Mouse (Mus musculus) olfactory bulb, adult 2 months (tissue): Measurements from ENCODE around the gene Ttc6. TPM values are rescaled to one million over a fixed set of nuclear protein-coding genes. Genes with fewer than 3 reads are reported as not detected.

ENCODE experiments used
- H3K27ac ChIP-seq: fragments of 200-500 bp; 2 replicates; pipeline ENCODE4 v1.5.1; 2012; ENCODE audit warnings: low read depth, low read length; ENCODE audit not compliant: insufficient read depth
- H3K4me1 ChIP-seq: fragments of 200-500 bp; 2 replicates; pipeline ENCODE4 v1.6.1; 2012; ENCODE audit warnings: low read length; ENCODE audit not compliant: control insufficient read depth, insufficient read depth
- H3K4me3 ChIP-seq: fragments of 200-500 bp; 2 replicates; pipeline ENCODE4 v1.5.1; 2012; ENCODE audit warnings: mild to moderate bottlenecking, low read depth, low read length, moderate library complexity; ENCODE audit not compliant: insufficient read depth
- CTCF ChIP-seq: fragments of 200-500 bp; IDR thresholded peaks from 2 replicates; pipeline ENCODE4 v1.5.1; 2012; ENCODE audit warnings: low read depth, mild to moderate bottlenecking, low read length, moderate library complexity; ENCODE audit not compliant: insufficient read depth
- POLR2A ChIP-seq: fragments of 200-500 bp; IDR thresholded peaks from 2 replicates; pipeline ENCODE4 v1.6.1; 2012; ENCODE audit warnings: mild to moderate bottlenecking, low read depth, low read length, moderate library complexity; ENCODE audit not compliant: insufficient read depth
- WGBS: fragments of 180-500 bp; shearing (Covaris S2); methylation state at CpG from one replicate; pipeline ENCODE4 v1.1.7; 2018; 5-methylcytosine and 5-hydroxymethylcytosine counted together
- polyA plus RNA-seq: library from polyadenylated mRNA; stranded (reverse); fragments of >200 nt; gene quantifications from 2 replicates; pipeline ENCODE4 v1.2.4, GENCODE M21; 2012; ENCODE audit warnings: low replicate concordance; ENCODE audit not compliant: missing spikeins, insufficient read depth, insufficient read length

Gene Ttc6
- polyA plus RNA-seq = not detected in 2 replicates

- TF ChIP-seq CTCF = no peak
- no peak for TF ChIP-seq POLR2A
- no peaks in the 10 kb centered on the region for H3K4me1 ChIP-seq
- H3K4me3 ChIP-seq = no peak within 1 kb of the TSS
- 82% methylated on average over 6 of the region's 6 CpGs for WGBS
- H3K27ac ChIP-seq = no peak within 1 kb of the TSS
Measured at GRCm38 (mm10) chr12:57563909-57564308, at the start of gene Ttc6. Ttc6 (plus strand) TSS chr12:57564113.

- no peak for TF ChIP-seq POLR2A
- no peak for TF ChIP-seq CTCF
- 30% methylated on average over 1 of the region's 1 CpGs for WGBS
Measured at GRCm38 (mm10) chr12:57514552-57514951, 49.4 kb upstream of the Ttc6 start.

DNA sequence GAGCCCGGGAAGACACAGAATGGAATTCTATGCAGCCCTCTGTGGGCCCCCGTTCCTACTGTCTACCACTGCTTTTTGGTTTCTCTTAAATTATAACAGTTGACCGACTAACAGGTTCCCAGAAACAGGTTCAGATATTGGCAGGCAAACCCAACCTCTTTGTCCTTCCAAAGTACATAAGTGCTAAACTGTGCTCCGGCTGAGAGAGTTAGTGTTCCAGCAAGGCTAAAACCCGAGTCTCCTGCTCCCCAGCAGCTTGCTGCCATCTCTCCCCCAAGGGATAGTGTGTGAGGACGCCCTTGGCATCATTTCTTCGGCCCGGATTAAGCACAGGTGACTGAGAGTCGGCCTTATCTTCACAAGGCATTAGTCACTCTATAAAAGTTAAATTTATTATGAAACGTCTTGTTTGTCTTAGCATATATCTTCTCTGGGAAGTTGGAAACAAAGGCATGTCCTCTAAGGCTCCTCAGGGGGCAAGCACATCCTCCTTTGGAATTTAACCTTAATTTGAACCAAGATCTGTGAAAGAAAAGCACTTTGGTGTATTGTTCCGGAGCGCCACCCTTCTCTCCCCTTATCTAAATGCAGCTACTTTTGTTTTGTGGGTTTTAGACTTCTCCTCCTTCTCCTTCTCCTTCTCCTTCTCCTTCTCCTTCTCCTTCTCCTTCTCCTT is 48.1 kb upstream of the Ttc6 start:
- Histone ChIP-seq H3K4me3 (no peak overlapping the region), H3K4me1 (no peaks in the 10 kb centered on the region), H3K27ac (no peak overlapping the region)
- 62% methylated on average over 12 of the region's 12 CpGs for WGBS
- TF ChIP-seq POLR2A (no peak), CTCF (no peak)

More at GRCm38 (mm10) chr12:57514552-57514951, 49.4 kb upstream of the Ttc6 start:
- Histone ChIP-seq H3K27ac (no peak overlapping the region), H3K4me1 (no peaks in the 10 kb centered on the region), H3K4me3 (no peak overlapping the region)

- no peak overlapping the region for H3K4me3 ChIP-seq
- 84% methylated on average over 4 of the region's 4 CpGs for WGBS
- no peak overlapping the region for H3K27ac ChIP-seq
- no peaks in the 10 kb centered on the region for H3K4me1 ChIP-seq
- TF ChIP-seq CTCF (no peak), POLR2A (no peak)
Measured at GRCm38 (mm10) chr12:57528335-57528734, 35.6 kb upstream of the Ttc6 start.

DNA sequence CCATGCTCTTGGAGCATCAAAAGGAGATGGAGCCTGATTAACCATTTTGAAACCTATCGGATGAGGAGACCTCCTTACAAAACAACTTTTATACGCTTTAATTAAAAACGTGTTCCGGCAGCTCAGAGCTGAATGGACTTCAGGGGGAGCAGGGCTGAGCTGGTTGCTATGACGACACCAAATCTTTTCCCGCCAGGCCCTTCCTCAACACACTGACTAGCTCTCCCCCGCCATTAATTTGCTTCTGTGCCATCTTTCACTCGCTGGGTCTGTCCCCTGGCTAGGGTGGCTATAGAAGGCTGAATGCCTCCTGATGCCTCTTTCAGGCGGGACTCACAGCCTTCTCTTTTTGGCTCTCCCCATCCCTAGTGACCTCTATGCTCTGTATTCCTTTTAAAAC is 33.4 kb upstream of the Ttc6 start:
- 29% methylated on average over 9 of the region's 9 CpGs for WGBS
- no peak overlapping the region for H3K27ac ChIP-seq
- no peak overlapping the region for H3K4me3 ChIP-seq
- no peak for TF ChIP-seq POLR2A
- H3K4me1 ChIP-seq = no peaks in the 10 kb centered on the region

DNA sequence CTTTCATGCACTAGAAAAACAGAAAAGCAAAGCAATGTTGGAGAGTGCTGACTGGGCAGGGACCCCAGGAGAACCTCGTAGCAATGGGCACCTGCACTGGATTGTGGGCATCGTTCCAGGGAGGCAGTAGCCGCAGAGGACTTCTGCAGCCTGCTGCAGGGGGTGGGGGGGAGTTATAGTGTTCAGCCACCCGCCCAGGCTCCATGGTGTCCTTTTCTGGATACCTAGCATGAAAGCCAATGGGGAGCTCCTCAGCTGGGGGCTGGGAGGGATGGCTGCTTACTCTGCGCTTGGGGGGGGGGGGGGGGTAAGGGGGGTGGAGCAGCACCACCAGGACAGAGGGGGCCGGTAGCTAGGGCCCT is 29.4 kb upstream of the Ttc6 start:
- Histone ChIP-seq H3K27ac (no peak overlapping the region), H3K4me1 (no peaks in the 10 kb centered on the region), H3K4me3 (no peak overlapping the region)
- TF ChIP-seq POLR2A (no peak), CTCF (no peak)
- WGBS = 3% methylated on average over 6 of the region's 6 CpGs

- H3K27ac ChIP-seq = no peak overlapping the region
- H3K4me3 ChIP-seq = no peak overlapping the region
- TF ChIP-seq CTCF = no peak
- TF ChIP-seq POLR2A = 0 out of 2 replicates have a peak, but pooled peaks have one; percentile 11
- WGBS = 1% methylated on average over 39 of the region's 39 CpGs
- H3K4me1 ChIP-seq = no peaks in the 10 kb centered on the region
Measured at GRCm38 (mm10) chr12:57534879-57535611, 28.9 kb upstream of the Ttc6 start.

- Histone ChIP-seq H3K27ac (no peak overlapping the region), H3K4me3 (no peak overlapping the region), H3K4me1 (no peaks in the 10 kb centered on the region)
- TF ChIP-seq POLR2A = no peak
- no peak for TF ChIP-seq CTCF
- WGBS = 3% methylated on average over 25 of the region's 25 CpGs
Measured at GRCm38 (mm10) chr12:57536056-57536908, 27.6 kb upstream of the Ttc6 start.
